Mouse (Mus musculus) liver, embryonic 14.5 days (tissue): ENCODE measurements around the gene Fam20c.

Source experiments
- CTCF ChIP-seq: IDR thresholded peaks from 2 replicates; pipeline ENCODE4 v1.5.1; 2016; ENCODE audit warnings: antibody characterized with exemption, low read depth, control low read depth
- EP300 ChIP-seq: IDR thresholded peaks from 2 replicates; pipeline ENCODE4 v1.6.1; 2016; ENCODE audit warnings: antibody characterized with exemption, low read depth

DNA sequence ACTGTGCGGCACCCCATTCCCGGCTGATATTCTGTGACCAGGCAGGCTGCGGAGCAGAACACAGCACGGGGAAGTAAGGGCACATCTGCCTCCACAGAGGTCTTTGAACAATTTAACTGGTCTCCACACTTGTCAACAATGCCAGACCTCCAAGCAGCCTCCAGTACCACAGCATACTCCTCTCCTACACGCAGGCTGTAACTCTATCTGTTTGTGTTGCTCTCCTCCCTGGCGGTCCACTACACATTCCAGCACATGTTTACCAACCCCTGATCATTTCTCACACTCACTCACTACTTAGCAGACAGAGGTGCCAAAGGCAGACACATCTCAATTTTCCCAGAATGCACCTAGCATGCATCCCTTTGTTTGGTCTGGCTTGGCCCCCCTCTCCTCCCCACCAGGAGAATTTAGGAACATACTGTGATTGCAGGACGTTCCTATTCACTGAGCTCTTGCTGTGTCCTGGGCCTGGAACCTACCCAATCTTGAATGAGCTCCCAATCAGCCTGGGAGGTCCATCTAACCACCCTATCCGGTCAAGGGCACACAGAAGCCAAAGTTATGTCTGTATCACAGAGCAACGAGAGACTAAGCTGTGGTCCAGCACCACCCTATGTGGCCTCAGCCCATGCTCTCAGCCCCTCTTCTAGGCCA lies 89.0 kb downstream of the Fam20c start:
- TF ChIP-seq EP300, result no peak
- TF ChIP-seq CTCF, result no peak
